Mouse (Mus musculus) cerebellum, adult 2 months (tissue): ENCODE results near the gene Scd2.

ENCODE experiments used
- CTCF ChIP-seq: fragments of 200-500 bp; IDR thresholded peaks from 2 replicates; pipeline ENCODE4 v1.5.1; 2011; ENCODE audit warnings: low read depth, mild to moderate bottlenecking, control low read depth, low read length, moderate library complexity, borderline replicate concordance; ENCODE audit not compliant: insufficient read depth
- POLR2A ChIP-seq: fragments of 200-500 bp; IDR thresholded peaks from 2 replicates; pipeline ENCODE4 v1.6.1; 2011; ENCODE audit warnings: low read length, control low read depth, borderline replicate concordance; ENCODE audit not compliant: insufficient read depth

DNA sequence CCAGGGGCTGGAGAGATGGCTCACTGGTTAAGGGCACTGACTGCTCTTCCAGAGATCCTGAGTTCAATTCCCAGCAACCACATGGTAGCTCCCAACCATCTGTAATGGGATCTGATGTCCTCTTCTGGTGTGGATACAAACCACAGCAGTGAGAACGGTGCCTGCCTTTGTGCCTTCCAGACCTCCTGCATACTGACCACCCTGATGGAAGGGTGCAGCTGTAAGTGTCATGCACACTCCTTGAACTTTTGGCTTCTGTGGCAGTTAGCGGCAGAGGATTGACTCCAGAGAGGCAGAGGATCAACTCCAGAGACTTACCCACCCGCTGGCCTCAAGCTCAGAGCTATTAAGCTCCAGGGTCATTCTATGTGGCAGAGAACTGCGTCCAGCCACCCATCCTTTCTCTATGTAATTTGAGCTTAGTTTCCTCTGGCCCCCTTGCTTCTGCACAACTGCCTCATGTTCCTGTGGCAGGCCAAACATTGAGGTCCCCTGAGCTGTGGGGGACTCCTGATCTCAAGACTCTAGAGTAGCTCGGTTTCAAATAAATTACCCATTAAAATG is 23.4 kb downstream of the Scd2 start:
- TF ChIP-seq POLR2A (no peak), CTCF (no peak)
